Mouse (Mus musculus): ENCODE data around the gene Eipr1. TPM values are rescaled to one million over a fixed set of nuclear protein-coding genes. Genes with fewer than 3 reads are reported as not detected.

The Eipr1 gene
- polyA plus RNA-seq (2012; ENCODE audit: low replicate concordance): 12.6 and 12.7 TPM in 2 replicates

DNA sequence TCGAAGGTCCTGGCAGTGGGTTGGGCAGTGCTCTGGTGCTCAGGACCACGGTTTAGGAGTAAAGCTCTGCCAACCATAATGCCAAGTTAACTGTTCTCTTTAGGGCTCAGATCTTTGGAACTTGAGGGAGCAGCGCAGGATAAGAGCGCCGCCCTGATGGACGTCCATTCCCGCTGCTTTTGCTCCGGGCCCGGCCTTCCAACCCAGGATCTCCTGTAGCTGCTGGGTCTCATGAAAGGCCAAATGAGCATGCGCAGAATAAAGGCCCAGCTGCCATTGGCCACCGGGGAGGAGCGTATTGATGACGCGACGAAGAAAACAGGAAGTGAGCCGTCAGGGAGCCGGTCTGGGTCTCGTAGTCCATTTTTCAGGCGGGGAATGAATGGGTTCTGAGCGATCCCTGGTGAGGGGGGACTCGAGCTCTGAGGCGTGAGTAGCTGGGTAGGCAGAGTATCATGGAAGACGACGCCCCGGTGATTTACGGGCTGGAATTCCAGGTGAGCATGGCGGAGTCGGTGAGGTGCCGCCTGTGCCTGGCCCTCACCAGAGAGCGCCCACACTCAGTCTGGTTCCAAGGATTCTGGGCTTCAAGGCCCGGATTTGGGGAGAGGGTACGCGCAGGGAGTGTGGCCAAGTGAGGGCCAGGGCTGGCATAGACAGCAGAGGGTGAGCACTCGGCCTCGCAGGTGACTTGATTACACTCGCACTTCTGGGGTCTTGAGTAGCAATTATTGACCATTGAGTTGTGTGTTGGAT is at the start of gene Eipr1:
TSS of gene Eipr1 (plus strand) at position 296 of the 756 bp plus-strand sequence.

DNA sequence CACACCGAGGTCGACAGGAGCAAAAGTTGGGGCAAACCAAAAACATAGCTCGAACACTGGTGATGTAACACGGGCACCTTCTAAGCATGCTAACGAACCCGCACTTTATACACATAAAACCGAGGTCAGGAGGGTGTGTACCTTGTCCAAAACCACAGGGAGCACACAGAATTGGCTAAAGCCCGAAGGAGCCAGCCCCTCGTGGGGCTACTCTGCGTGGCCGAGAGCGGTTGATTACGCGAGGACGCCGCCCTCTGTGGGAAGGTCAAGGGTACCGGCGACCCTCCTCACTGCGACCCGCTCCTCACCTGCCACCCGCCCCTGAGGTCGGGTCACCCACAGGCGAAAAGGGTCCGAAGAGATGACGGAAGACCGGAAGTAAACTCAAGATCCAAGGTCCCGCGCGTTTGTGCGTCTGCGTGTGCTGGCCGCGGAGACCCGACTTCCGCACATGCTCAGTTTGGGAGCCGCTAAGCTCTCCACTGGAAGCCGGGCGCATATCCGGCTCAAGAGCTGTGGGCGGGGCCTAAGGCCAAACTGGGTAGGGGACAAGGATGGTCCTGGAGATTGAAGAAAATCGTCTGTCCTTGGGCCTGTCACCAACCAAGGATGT is 1.5 kb upstream of the Eipr1 start, which contains the start of gene Trappc12:
TSS of gene Trappc12 (minus strand) at position 452 of the 613 bp plus-strand sequence.

Other genes starting within 250 kb of the Eipr1 start
- not detected in 2 replicates for gene Dcdc2c, start 199.4 kb upstream of the Eipr1 start, polyA plus RNA-seq (2012; ENCODE audit: low replicate concordance)
- not detected in 2 replicates for gene Allc, start 169.3 kb upstream of the Eipr1 start, polyA plus RNA-seq (2012; ENCODE audit: low replicate concordance)
- gene Colec11, start 128.4 kb upstream of the Eipr1 start, polyA plus RNA-seq (2012; ENCODE audit: low replicate concordance): not detected in 2 replicates
- 125 and 180 TPM in 2 replicates for gene Rps7, start 115.8 kb upstream of the Eipr1 start, polyA plus RNA-seq (2012; ENCODE audit: low replicate concordance)
- gene Rnaseh1, start 102.2 kb upstream of the Eipr1 start, polyA plus RNA-seq (2012; ENCODE audit: low replicate concordance): 10.8 and 11.8 TPM in 2 replicates
- 6.2 and 10.5 TPM in 2 replicates for gene Adi1, start 76.6 kb upstream of the Eipr1 start, polyA plus RNA-seq (2012; ENCODE audit: low replicate concordance)
- 3.6 and 11.1 TPM in 2 replicates for gene Trappc12, start 1.3 kb upstream of the Eipr1 start, polyA plus RNA-seq (2012; ENCODE audit: low replicate concordance)